9 mouse cellular contexts compared by ENCODE assay signal in the genomic region with DNA sequence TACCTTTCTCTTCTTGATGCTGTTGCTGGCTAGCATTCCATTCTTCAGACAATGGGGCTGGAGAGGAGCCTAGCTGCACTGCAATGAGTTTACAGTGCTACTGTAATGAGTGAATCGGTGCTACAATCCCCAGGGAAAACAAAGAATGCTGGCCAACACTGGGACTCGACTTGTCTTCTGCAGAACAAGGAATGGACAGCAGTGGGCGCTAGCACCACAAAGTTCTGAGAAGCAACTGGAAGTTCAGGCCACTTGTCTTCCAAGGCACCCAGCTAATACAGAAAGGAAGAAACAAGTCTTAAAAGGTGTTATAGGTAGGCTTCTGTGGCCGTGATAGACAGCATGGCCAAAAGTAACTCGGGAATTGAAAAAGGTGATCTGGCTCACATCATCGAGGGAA. TPM values are rescaled to one million over a fixed set of nuclear protein-coding genes. Genes with fewer than 3 reads are reported as not detected.
DNase-seq lines count a peak whose midpoint lies in the region; ATAC-seq and TF ChIP-seq lines count a peak whose summit lies in the region.
"Had no signal": no experiment of that assay in that cellular context is flagged by ENCODE, and none has a peak within 500 bp of the region (broad histone marks: within the 10 kb centered on the region; RNA-seq: fewer than 3 reads in every experiment).

No protein-coding gene starts in this region.

- no peaks in the 10 kb centered on the region for H3K36me3 ChIP-seq in kidney, adult 2 months (ENCODE audit: control insufficient read depth, insufficient read depth, low read length)
- H3K36me3 ChIP-seq in kidney, embryonic 14.5 days (ENCODE audit: control insufficient read depth, insufficient read depth, low read length) = no peaks in the 10 kb centered on the region
- H3K36me3 ChIP-seq in embryonic facial prominence, embryonic 10.5 days (replicated peaks) = no peaks in the 10 kb centered on the region
- no peaks in the 10 kb centered on the region for H3K36me3 ChIP-seq in limb, embryonic 11.5 days (ENCODE audit: control insufficient read depth, insufficient read depth, low read length)
- H3K36me3 ChIP-seq: neural tube, embryonic 13.5 days had no signal

- H3K27me3 ChIP-seq in kidney, adult 2 months (replicated peaks; ENCODE audit: control insufficient read depth, insufficient read depth, low read length) = no peaks in the 10 kb centered on the region
- H3K27me3 ChIP-seq in kidney, embryonic 14.5 days (ENCODE audit: control insufficient read depth, insufficient read depth, low read length) = no peaks in the 10 kb centered on the region
- no peaks in the 10 kb centered on the region for H3K27me3 ChIP-seq in embryonic facial prominence, embryonic 10.5 days (replicated peaks; ENCODE audit: low read depth, poor library complexity, severe bottlenecking)
- H3K27me3 ChIP-seq in limb, embryonic 11.5 days (ENCODE audit: control insufficient read depth, insufficient read depth, low read length) = no peaks in the 10 kb centered on the region
- H3K27me3 ChIP-seq: neural tube, embryonic 13.5 days had no signal

- H3K4me1 ChIP-seq in kidney, adult 2 months (ENCODE audit: control insufficient read depth, insufficient read depth, low read length) = no peaks in the 10 kb centered on the region
- H3K4me1 ChIP-seq in kidney, embryonic 14.5 days (ENCODE audit: control insufficient read depth, insufficient read depth, low read length) = no peaks in the 10 kb centered on the region
- H3K4me1 ChIP-seq in embryonic facial prominence, embryonic 10.5 days = no peaks in the 10 kb centered on the region
- H3K4me1 ChIP-seq in limb, embryonic 11.5 days (ENCODE audit: control insufficient read depth, insufficient read depth, low read length) = no peaks in the 10 kb centered on the region
- H3K4me1 ChIP-seq: neural tube, embryonic 13.5 days had no signal

- H3K9ac ChIP-seq in kidney, embryonic 14.5 days (ENCODE audit: low read depth, low read length) = no peak overlapping the region
- H3K9ac ChIP-seq in limb, embryonic 11.5 days (ENCODE audit: low read length) = no peak overlapping the region
- H3K9ac ChIP-seq: neural tube, embryonic 13.5 days had no signal

- H3K4me3 ChIP-seq in kidney, adult 2 months (ENCODE audit: insufficient read depth, low read depth, low read length) = no peak overlapping the region
- no peak overlapping the region for H3K4me3 ChIP-seq in kidney, embryonic 14.5 days (ENCODE audit: low read length)
- no peak overlapping the region for H3K4me3 ChIP-seq in embryonic facial prominence, embryonic 10.5 days
- no peak overlapping the region for H3K4me3 ChIP-seq in limb, embryonic 11.5 days (ENCODE audit: low read depth, low read length)
- H3K4me3 ChIP-seq: neural tube, embryonic 13.5 days had no signal

- H3K9me3 ChIP-seq in kidney, embryonic 14.5 days (ENCODE audit: control insufficient read depth, low read length) = no peaks in the 10 kb centered on the region
- no peaks in the 10 kb centered on the region for H3K9me3 ChIP-seq in embryonic facial prominence, embryonic 10.5 days
- H3K9me3 ChIP-seq in limb, embryonic 11.5 days (ENCODE audit: control insufficient read depth, low read length) = no peaks in the 10 kb centered on the region
- H3K9me3 ChIP-seq: neural tube, embryonic 13.5 days had no signal

- TF ChIP-seq CTCF in kidney, adult 2 months (conservative IDR thresholded peaks at IDR 0.05; ENCODE audit: insufficient read depth, insufficient read length, low read depth, low read length) = peak; percentile 90

- no peak for ATAC-seq in kidney, embryonic 14.5 days (ENCODE audit: low FRiP score, low TSS enrichment)
- no peak for ATAC-seq in limb, embryonic 11.5 days (ENCODE audit: insufficient number of reproducible peaks, low FRiP score, low TSS enrichment, low read depth)

- no peak overlapping the region for H3K4me2 ChIP-seq in kidney, embryonic 14.5 days (replicated peaks; ENCODE audit: low read depth, low read length)
- H3K4me2 ChIP-seq in limb, embryonic 11.5 days (ENCODE audit: low read depth, severe bottlenecking) = no peak overlapping the region
- H3K4me2 ChIP-seq: neural tube, embryonic 13.5 days had no signal

- peak; percentile 75 for DNase-seq in kidney, adult 2 months
- peak; percentile 87 for DNase-seq in adrenal gland, postnatal 10 days
- peak; percentile 70 for DNase-seq in embryonic facial prominence, embryonic 10.5 days (ENCODE audit: low spot score)
- DNase-seq in kidney, adult 8-10 months = peak; percentile 46 to 82
- peak; percentile 86 for DNase-seq in limb, embryonic 11.5 days (ENCODE audit: low spot score)
- peak; percentile 86 to 87 for DNase-seq in right cerebral cortex, adult 2 months (ENCODE audit: low spot score in 2 of 2)
- no peak for DNase-seq in spleen, postnatal 14 days (ENCODE audit: low spot score in 2 of 2)

- no peak for TF ChIP-seq POLR2A in kidney, adult 2 months (IDR thresholded peaks at IDR 0.05; ENCODE audit: low read depth, low read length)

- 36% methylated on average over 6 of the region's 6 CpGs for WGBS in kidney, adult 2 months
- WGBS in kidney, embryonic 14.5 days = 43% methylated on average over 6 of the region's 6 CpGs
- WGBS in embryonic facial prominence, embryonic 10.5 days = 43% methylated on average over 6 of the region's 6 CpGs
- 48% methylated on average over 6 of the region's 6 CpGs for WGBS in limb, embryonic 11.5 days

- H3K27ac ChIP-seq in kidney, adult 2 months (ENCODE audit: insufficient read depth, low read depth, low read length) = no peak overlapping the region
- H3K27ac ChIP-seq in kidney, embryonic 14.5 days (ENCODE audit: low read depth, low read length) = no peak overlapping the region
- H3K27ac ChIP-seq in embryonic facial prominence, embryonic 10.5 days (replicated peaks) = no peak overlapping the region
- H3K27ac ChIP-seq in limb, embryonic 11.5 days (replicated peaks; ENCODE audit: low read depth, low read length) = no peak overlapping the region
- H3K27ac ChIP-seq: neural tube, embryonic 13.5 days had no signal

RNA-seq across cellular contexts. Expression of a gene that starts 53.4 kb away (rescaled TPM):
- polyA plus RNA-seq in kidney, adult 2 months (2012; rRNA removed) = 1.7 and 2.1 TPM in 2 replicates
- 0.81 and 1.5 TPM in 2 replicates for polyA plus RNA-seq in kidney, embryonic 14.5 days (2014; fragmentation: Nextera tagmentation; extraction: Ambion mirVana)
- 10 to 100 TPM; 27.2 to 48.2 TPM for total RNA-seq in adrenal gland, postnatal 10 days (2021)
- polyA plus RNA-seq in embryonic facial prominence, embryonic 10.5 days (2016; fragmentation: Nextera tagmentation; extraction: Ambion mirVana) = 0.50 and 0.70 TPM in 2 replicates
- polyA plus RNA-seq in limb, embryonic 11.5 days (2014; fragmentation: Nextera tagmentation; extraction: Ambion mirVana) = 0.80 and 0.89 TPM in 2 replicates

Comparison
In these comparisons a context has a peak if more than half of its experiments do, and no peak if none do; other contexts are left out.
1. DNase-seq: peak in kidney, adult 2 months (single experiment), adrenal gland, postnatal 10 days (single experiment), embryonic facial prominence, embryonic 10.5 days (single experiment), kidney, adult 8-10 months (2 of 2), limb, embryonic 11.5 days (single experiment) and right cerebral cortex, adult 2 months (2 of 2); none in spleen, postnatal 14 days (0 of 2).